In the genomic region with DNA sequence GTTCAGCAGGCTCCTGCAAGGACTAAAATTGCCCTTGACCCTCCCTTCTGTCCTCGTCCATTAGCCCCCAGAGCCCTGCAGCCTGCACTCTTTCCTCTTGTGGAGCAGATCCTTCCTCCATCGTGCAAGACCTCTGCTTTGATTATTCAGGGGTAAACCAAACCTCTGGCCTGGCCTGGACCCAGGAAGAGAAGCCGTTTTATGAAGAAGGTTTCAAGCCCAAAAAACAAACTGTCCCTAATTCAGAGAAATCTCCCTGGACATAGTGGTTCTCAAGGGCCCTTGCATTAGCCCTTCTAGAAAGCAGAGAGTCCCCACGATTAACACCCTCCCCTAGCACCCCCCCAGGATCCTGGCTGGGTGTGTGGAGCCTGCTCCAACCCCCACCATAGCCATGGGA, we compare ENCODE assay signal across 8 mouse cellular contexts.
DNase-seq lines count a peak whose midpoint lies in the region; ATAC-seq lines count a peak whose summit lies in the region.

No protein-coding gene starts in this region.

- H3K9me3 ChIP-seq in kidney, embryonic 15.5 days (replicated peaks), result 0 out of 2 replicates have a peak, but pooled peaks cover 4% of the 10 kb centered on the region
- no peaks in the 10 kb centered on the region for H3K9me3 ChIP-seq in embryonic facial prominence, embryonic 14.5 days (ENCODE audit: control insufficient read depth, low read length)
- no peaks in the 10 kb centered on the region; the same call in 1 of the 2 replicates for H3K9me3 ChIP-seq in hindbrain, embryonic 16.5 days (ENCODE audit: control insufficient read depth, low read length)
- H3K9me3 ChIP-seq in midbrain, embryonic 16.5 days (replicated peaks; ENCODE audit: control insufficient read depth, low read length, poor library complexity, severe bottlenecking), result no peaks in the 10 kb centered on the region

- H3K36me3 ChIP-seq in kidney, embryonic 15.5 days, result no peaks in the 10 kb centered on the region
- H3K36me3 ChIP-seq in embryonic facial prominence, embryonic 14.5 days (ENCODE audit: control insufficient read depth, insufficient read depth, low read length), result no peaks in the 10 kb centered on the region
- no peaks in the 10 kb centered on the region for H3K36me3 ChIP-seq in hindbrain, embryonic 16.5 days (ENCODE audit: control insufficient read depth, insufficient read depth, low read length)
- no peaks in the 10 kb centered on the region for H3K36me3 ChIP-seq in midbrain, embryonic 16.5 days (ENCODE audit: control insufficient read depth, insufficient read depth, low read length)

- H3K4me3 ChIP-seq in kidney, embryonic 15.5 days (replicated peaks), result peak overlapping the region; percentile 25
- H3K4me3 ChIP-seq in embryonic facial prominence, embryonic 14.5 days (ENCODE audit: low read depth, low read length), result peak overlapping the region; percentile 34; the same call in 1 of the 2 replicates
- peak overlapping the region; percentile 25; the same call in 1 of the 2 replicates for H3K4me3 ChIP-seq in hindbrain, embryonic 16.5 days (ENCODE audit: low read length)
- H3K4me3 ChIP-seq in midbrain, embryonic 16.5 days (ENCODE audit: low read depth, low read length), result peak overlapping the region; percentile 26

- H3K27ac ChIP-seq in kidney, embryonic 15.5 days, result no peak overlapping the region
- peak overlapping the region; percentile 13; the same call in 1 of the 2 replicates for H3K27ac ChIP-seq in embryonic facial prominence, embryonic 14.5 days (replicated peaks; ENCODE audit: low read depth, low read length)
- peak overlapping the region; percentile 87 for H3K27ac ChIP-seq in hindbrain, embryonic 16.5 days (ENCODE audit: low read depth, low read length)
- peak overlapping the region; percentile 96 for H3K27ac ChIP-seq in midbrain, embryonic 16.5 days (ENCODE audit: low read length)

- peaks cover 43% of the 10 kb centered on the region for H3K4me1 ChIP-seq in kidney, embryonic 15.5 days
- H3K4me1 ChIP-seq in embryonic facial prominence, embryonic 14.5 days (ENCODE audit: control insufficient read depth, insufficient read depth, low read length), result peaks cover 27% of the 10 kb centered on the region
- H3K4me1 ChIP-seq in hindbrain, embryonic 16.5 days (ENCODE audit: control insufficient read depth, insufficient read depth, low read depth, low read length), result peaks cover 39% of the 10 kb centered on the region
- peaks cover 58% of the 10 kb centered on the region for H3K4me1 ChIP-seq in midbrain, embryonic 16.5 days (ENCODE audit: control insufficient read depth, insufficient read depth, low read length)

- peak overlapping the region; percentile 59 for H3K4me2 ChIP-seq in kidney, embryonic 15.5 days
- H3K4me2 ChIP-seq in embryonic facial prominence, embryonic 14.5 days (ENCODE audit: low read depth, low read length), result peak overlapping the region; percentile 62
- H3K4me2 ChIP-seq in hindbrain, embryonic 16.5 days (ENCODE audit: low read length), result peak overlapping the region; percentile 54
- H3K4me2 ChIP-seq in midbrain, embryonic 16.5 days (ENCODE audit: low read length), result peak overlapping the region; percentile 61

- 18% methylated on average over 4 of the region's 4 CpGs for WGBS in kidney, embryonic 15.5 days
- WGBS in embryonic facial prominence, embryonic 14.5 days, result 15% methylated on average over 4 of the region's 4 CpGs
- WGBS in hindbrain, embryonic 16.5 days, result 8% methylated on average over 4 of the region's 4 CpGs
- 4% methylated on average over 4 of the region's 4 CpGs for WGBS in midbrain, embryonic 16.5 days

- H3K9ac ChIP-seq in kidney, embryonic 15.5 days, result no peak overlapping the region
- H3K9ac ChIP-seq in embryonic facial prominence, embryonic 14.5 days (ENCODE audit: low read depth, low read length), result peak overlapping the region; percentile 58
- H3K9ac ChIP-seq in hindbrain, embryonic 16.5 days (ENCODE audit: low read depth, low read length), result peak overlapping the region; percentile 62
- peak overlapping the region; percentile 63 for H3K9ac ChIP-seq in midbrain, embryonic 16.5 days (ENCODE audit: low read depth, low read length)

- H3K27me3 ChIP-seq in kidney, embryonic 15.5 days, result peaks cover 70% of the 10 kb centered on the region
- no peaks in the 10 kb centered on the region for H3K27me3 ChIP-seq in embryonic facial prominence, embryonic 14.5 days (replicated peaks; ENCODE audit: control insufficient read depth, insufficient read depth, low read length)
- H3K27me3 ChIP-seq in hindbrain, embryonic 16.5 days (replicated peaks; ENCODE audit: control insufficient read depth, insufficient read depth, low read length), result peaks cover 3% of the 10 kb centered on the region; the same call in 1 of the 2 replicates
- no peaks in the 10 kb centered on the region for H3K27me3 ChIP-seq in midbrain, embryonic 16.5 days (ENCODE audit: control insufficient read depth, insufficient read depth, low read depth, low read length)

- no peak for ATAC-seq in kidney, embryonic 15.5 days (replicated peaks; ENCODE audit: low FRiP score)
- ATAC-seq in embryonic facial prominence, embryonic 14.5 days (ENCODE audit: low read depth), result no peak
- no peak; the same call in 1 of the 2 replicates for ATAC-seq in hindbrain, embryonic 16.5 days
- peak; percentile 1; the same call in 1 of the 2 replicates for ATAC-seq in midbrain, embryonic 16.5 days
- ATAC-seq in granulocyte monocyte progenitor cell, adult 5-6 weeks (replicated peaks; ENCODE audit: poor library complexity, severe bottlenecking), result no peak

- DNase-seq in kidney, postnatal 25 days, result no peak
- no peak for DNase-seq in embryonic facial prominence, embryonic 14.5 days (ENCODE audit: low spot score)
- DNase-seq in thymus, postnatal 36 days, result no peak
- DNase-seq in thymus, postnatal 10 days (ENCODE audit: low spot score in 2 of 2), result no peak
